Mouse (Mus musculus): ENCODE data around the gene Gm32742. TPM values are rescaled to one million over a fixed set of nuclear protein-coding genes. Genes with fewer than 3 reads are reported as not detected.

Gene Gm32742
- total and polyA plus RNA-seq, 2 experiments from 2014 or later = 0.04 TPM; not detected in 1

- Histone ChIP-seq H3K9me3 (ENCODE audit: low read length) (no peaks in the 10 kb centered on the region), H3K4me1 (ENCODE audit: insufficient read depth, low read length) (no peaks in the 10 kb centered on the region; the same call in 1 of the 2 replicates), H3K4me3 (ENCODE audit: low read length) (peak overlapping the region; percentile 65), H3K27ac (peak overlapping the region; percentile 64), H3K36me3 (ENCODE audit: insufficient read depth, low read length) (no peaks in the 10 kb centered on the region), H3K9ac (replicated peaks; ENCODE audit: low read length) (peak overlapping the region; percentile 75), H3K4me2 (ENCODE audit: low read depth, low read length) (peak overlapping the region; percentile 100), H3K27me3 (ENCODE audit: insufficient read depth, low read length) (no peaks in the 10 kb centered on the region)
- no peak for TF ChIP-seq CTCF (IDR thresholded peaks at IDR 0.05; ENCODE audit: low read depth)
- WGBS = 1% methylated on average over 44 of the region's 44 CpGs
- peak; percentile 83 for ATAC-seq
- peak; percentile 71 for DNase-seq (ENCODE audit: low spot score)
These were observed 62.1 kb downstream of the Gm32742 start for GRCm38 (mm10) chr9:51102963-51103807.

- H3K4me1 ChIP-seq (ENCODE audit: insufficient read depth, low read length) = no peaks in the 10 kb centered on the region; the same call in 1 of the 2 replicates
- H3K4me2 ChIP-seq (ENCODE audit: low read depth, low read length) = peak within 1 kb of the TSS; percentile 100
- H3K9me3 ChIP-seq (ENCODE audit: low read length) = no peaks in the 10 kb centered on the region
- H3K4me3 ChIP-seq (ENCODE audit: low read length) = no peak within 1 kb of the TSS
- H3K36me3 ChIP-seq (ENCODE audit: insufficient read depth, low read length) = no peaks in the 10 kb centered on the region
- H3K27ac ChIP-seq = no peak within 1 kb of the TSS
- WGBS = 11% methylated on average over 27 of the region's 27 CpGs
- peak; percentile 47 for TF ChIP-seq CTCF (IDR thresholded peaks at IDR 0.05; ENCODE audit: low read depth)
- H3K27me3 ChIP-seq (ENCODE audit: insufficient read depth, low read length) = no peaks in the 10 kb centered on the region
- ATAC-seq = peak; percentile 74; the same call in 1 of the 2 replicates
- H3K9ac ChIP-seq (replicated peaks; ENCODE audit: low read length) = no peak within 1 kb of the TSS
- DNase-seq (ENCODE audit: low spot score) = peak; percentile 75
These were observed 63.4 kb downstream of the Gm32742 start, which contains the start of gene 4833427G06Rik for GRCm38 (mm10) chr9:51101756-51102425. Gene 4833427G06Rik, minus strand, starts transcription at chr9:51102078.

- DNase-seq (ENCODE audit: low spot score) = no peak
- no peaks in the 10 kb centered on the region for H3K9me3 ChIP-seq (ENCODE audit: low read length)
- no peak overlapping the region for H3K4me3 ChIP-seq (ENCODE audit: low read length)
- no peak overlapping the region for H3K4me2 ChIP-seq (ENCODE audit: low read depth, low read length)
- 44% methylated on average over 2 of the region's 2 CpGs for whole genome bisulfite sequencing
- H3K27me3 ChIP-seq (ENCODE audit: insufficient read depth, low read length) = no peaks in the 10 kb centered on the region
- no peak for ATAC-seq
- H3K9ac ChIP-seq (replicated peaks; ENCODE audit: low read length) = no peak overlapping the region
- no peaks in the 10 kb centered on the region for H3K36me3 ChIP-seq (ENCODE audit: insufficient read depth, low read length)
- H3K4me1 ChIP-seq (ENCODE audit: insufficient read depth, low read length) = no peaks in the 10 kb centered on the region
- no peak overlapping the region for H3K27ac ChIP-seq
- no peak for TF ChIP-seq CTCF (IDR thresholded peaks at IDR 0.05; ENCODE audit: low read depth)
These were observed 69.0 kb downstream of the Gm32742 start for GRCm38 (mm10) chr9:51096306-51096705.

GRCm38 (mm10) chr9:51093697-51094096, 71.6 kb downstream of the Gm32742 start:
- Histone ChIP-seq H3K27me3 (ENCODE audit: insufficient read depth, low read length) (no peaks in the 10 kb centered on the region), H3K4me3 (ENCODE audit: low read length) (no peak overlapping the region), H3K4me1 (ENCODE audit: insufficient read depth, low read length) (no peaks in the 10 kb centered on the region), H3K9ac (replicated peaks; ENCODE audit: low read length) (no peak overlapping the region), H3K36me3 (ENCODE audit: insufficient read depth, low read length) (no peaks in the 10 kb centered on the region), H3K9me3 (ENCODE audit: low read length) (no peaks in the 10 kb centered on the region), H3K27ac (no peak overlapping the region), H3K4me2 (ENCODE audit: low read depth, low read length) (no peak overlapping the region)
- DNase-seq (ENCODE audit: low spot score) (no peak), ATAC-seq (no peak)
- 80% methylated on average over 5 of the region's 5 CpGs for WGBS
- TF ChIP-seq CTCF (IDR thresholded peaks at IDR 0.05; ENCODE audit: low read depth) = no peak

GRCm38 (mm10) chr9:51081614-51082013, 83.7 kb downstream of the Gm32742 start:
- Histone ChIP-seq H3K27me3 (ENCODE audit: insufficient read depth, low read length) (no peaks in the 10 kb centered on the region), H3K4me2 (ENCODE audit: low read depth, low read length) (no peak overlapping the region), H3K36me3 (ENCODE audit: insufficient read depth, low read length) (no peaks in the 10 kb centered on the region), H3K4me3 (ENCODE audit: low read length) (no peak overlapping the region), H3K4me1 (ENCODE audit: insufficient read depth, low read length) (0 out of 2 replicates have a peak, but pooled peaks cover under 1% of the 10 kb centered on the region), H3K9ac (replicated peaks; ENCODE audit: low read length) (no peak overlapping the region), H3K27ac (no peak overlapping the region), H3K9me3 (ENCODE audit: low read length) (no peaks in the 10 kb centered on the region)
- ATAC-seq (no peak), DNase-seq (ENCODE audit: low spot score) (no peak)
- TF ChIP-seq CTCF (IDR thresholded peaks at IDR 0.05; ENCODE audit: low read depth) = no peak
- 83% methylated on average over 5 of the region's 5 CpGs for WGBS

MicroRNA genes within 50 kb of the gene (microRNA counts, 519-probe panel; counts per million panel counts)
- 1,930 counts per million, percentile 27 among the panel's probes with 10 or more counts for microRNA mmu-miR-34b-3p
- microRNA mmu-miR-34b-5p = 2,254 counts per million, percentile 32 among the panel's probes with 10 or more counts
- 5,825 counts per million, percentile 94 among the panel's probes with 10 or more counts for microRNA mmu-miR-34c

Small RNA genes lying within 50 kb of the gene (microRNA-seq; reads per million reads assigned to microRNA genes)
- gene Mir34b = 146 to 228 reads per million in 2 experiments
- 3,994 to 4,072 reads per million in 2 experiments for gene Mir34c

Other genes starting within 250 kb of the Gm32742 start
- 24.4 and 26.1 TPM in 2 replicates for gene Sik2, start 156.4 kb downstream of the Gm32742 start, total RNA-seq (2014; rRNA removed)
- gene Sik2, start 156.4 kb downstream of the Gm32742 start, polyA plus RNA-seq (2015; fragmentation: Nextera tagmentation; extraction: Ambion mirVana) = 11.7 and 13.0 TPM in 2 replicates
- not detected in 2 replicates for gene Btg4, start 104.6 kb downstream of the Gm32742 start, total RNA-seq (2014; rRNA removed)
- gene Btg4, start 104.6 kb downstream of the Gm32742 start, polyA plus RNA-seq (2015; fragmentation: Nextera tagmentation; extraction: Ambion mirVana) = not detected in 2 replicates
- 2.0 and 6.9 TPM in 2 replicates for gene Layn, start 88.4 kb downstream of the Gm32742 start, total RNA-seq (2014; rRNA removed)
- gene Layn, start 88.4 kb downstream of the Gm32742 start, polyA plus RNA-seq (2015; fragmentation: Nextera tagmentation; extraction: Ambion mirVana) = 3.7 and 4.5 TPM in 2 replicates
- gene 4833427G06Rik, start 63.4 kb downstream of the Gm32742 start, total RNA-seq (2014; rRNA removed) = 2.0 TPM in 1 of 2 replicates, not detected in the other
- 1.0 and 2.3 TPM in 2 replicates for gene 4833427G06Rik, start 63.4 kb downstream of the Gm32742 start, polyA plus RNA-seq (2015; fragmentation: Nextera tagmentation; extraction: Ambion mirVana)
- gene Pou2af1, start 48.2 kb upstream of the Gm32742 start, total RNA-seq (2014; rRNA removed) = 0.18 and 0.37 TPM in 2 replicates
- gene Pou2af1, start 48.2 kb upstream of the Gm32742 start, polyA plus RNA-seq (2015; fragmentation: Nextera tagmentation; extraction: Ambion mirVana) = 0.20 and 0.23 TPM in 2 replicates
- gene Colca2, start 113.1 kb upstream of the Gm32742 start, total RNA-seq (2014; rRNA removed) = 1.3 and 1.4 TPM in 2 replicates
- gene Colca2, start 113.1 kb upstream of the Gm32742 start, polyA plus RNA-seq (2015; fragmentation: Nextera tagmentation; extraction: Ambion mirVana) = 1.2 and 1.6 TPM in 2 replicates
- gene 1810046K07Rik, start 163.4 kb upstream of the Gm32742 start, total RNA-seq (2014; rRNA removed) = not detected in 2 replicates
- gene 1810046K07Rik, start 163.4 kb upstream of the Gm32742 start, polyA plus RNA-seq (2015; fragmentation: Nextera tagmentation; extraction: Ambion mirVana) = not detected in 2 replicates